Mouse (Mus musculus): ENCODE data around the gene Crkl. TPM values are rescaled to one million over a fixed set of nuclear protein-coding genes. Genes with fewer than 3 reads are reported as not detected.
"Not testable (repeated sequence)": the region's sequence is repeated elsewhere in the genome, so short reads cannot be mapped to it uniquely, and the experiment has no call there.

Crkl gene
- total and polyA plus RNA-seq, 2 experiments from 2014 or later: 29.6 to 45.2 TPM

DNA sequence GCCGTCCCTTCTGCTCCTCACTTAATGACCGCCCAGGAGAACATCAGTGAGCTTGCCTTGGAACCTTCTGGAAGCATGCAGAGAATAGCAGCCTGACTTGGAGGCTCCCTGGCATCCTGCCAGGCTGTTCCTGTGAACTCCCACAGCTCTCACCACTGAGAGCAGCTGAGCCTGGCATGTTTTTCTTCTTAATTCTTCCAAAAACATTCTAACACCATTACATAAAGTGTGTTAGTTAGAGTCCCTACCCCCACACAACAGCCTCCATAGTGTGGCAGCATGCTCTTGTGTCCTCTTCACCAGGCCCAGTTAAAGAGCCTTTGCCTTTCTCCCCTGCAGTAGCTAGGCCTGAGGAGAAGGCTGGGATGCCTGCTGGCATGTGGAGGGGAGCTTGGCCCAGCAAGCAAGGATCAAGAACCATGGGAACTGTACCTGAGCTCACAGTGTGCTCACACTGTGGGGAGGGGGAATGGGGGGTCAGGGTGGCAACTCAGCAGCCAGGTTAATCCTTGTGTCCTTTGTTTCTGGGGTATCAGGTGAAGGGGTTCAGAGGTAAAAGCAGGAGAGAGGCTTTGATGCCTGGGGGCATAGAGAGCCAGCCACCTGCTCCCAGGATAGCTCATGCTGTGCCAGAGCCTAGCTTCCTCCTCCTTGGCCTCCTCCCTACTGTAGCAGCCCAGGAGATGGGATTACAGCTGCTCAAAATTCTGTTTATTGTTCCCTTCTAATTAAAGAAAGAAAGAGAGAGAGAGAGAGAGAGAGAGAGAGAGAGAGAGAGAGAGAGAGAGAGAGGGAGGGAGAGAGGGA is 44.9 kb downstream of the Crkl start:
- Histone ChIP-seq H3K27ac (ENCODE audit: low read depth) (no peak overlapping the region), H3K36me3 (replicated peaks; ENCODE audit: control insufficient read depth, insufficient read depth, low read length) (no peaks in the 10 kb centered on the region), H3K4me2 (ENCODE audit: low read depth, low read length) (no peak overlapping the region), H3K9me3 (replicated peaks; ENCODE audit: control insufficient read depth, low read length) (no peaks in the 10 kb centered on the region), H3K4me1 (ENCODE audit: control insufficient read depth, insufficient read depth) (peaks cover 6% of the 10 kb centered on the region; the same call in 1 of the 2 replicates), H3K27me3 (ENCODE audit: control insufficient read depth, insufficient read depth, low read length) (no peaks in the 10 kb centered on the region), H3K4me3 (ENCODE audit: low read depth, low read length) (no peak overlapping the region), H3K9ac (replicated peaks; ENCODE audit: low read depth, low read length) (no peak overlapping the region)
- 17% methylated on average over 2 of the region's 2 CpGs for WGBS
- TF ChIP-seq EP300 (IDR thresholded peaks at IDR 0.05; ENCODE audit: low read depth) (no peak), CTCF (IDR thresholded peaks at IDR 0.05; ENCODE audit: low read depth) (no peak)
- ATAC-seq (ENCODE audit: insufficient read depth, low read depth) (peak; percentile 27; the same call in 1 of the 2 replicates), DNase-seq (ENCODE audit: low spot score) (peak; percentile 53)

DNA sequence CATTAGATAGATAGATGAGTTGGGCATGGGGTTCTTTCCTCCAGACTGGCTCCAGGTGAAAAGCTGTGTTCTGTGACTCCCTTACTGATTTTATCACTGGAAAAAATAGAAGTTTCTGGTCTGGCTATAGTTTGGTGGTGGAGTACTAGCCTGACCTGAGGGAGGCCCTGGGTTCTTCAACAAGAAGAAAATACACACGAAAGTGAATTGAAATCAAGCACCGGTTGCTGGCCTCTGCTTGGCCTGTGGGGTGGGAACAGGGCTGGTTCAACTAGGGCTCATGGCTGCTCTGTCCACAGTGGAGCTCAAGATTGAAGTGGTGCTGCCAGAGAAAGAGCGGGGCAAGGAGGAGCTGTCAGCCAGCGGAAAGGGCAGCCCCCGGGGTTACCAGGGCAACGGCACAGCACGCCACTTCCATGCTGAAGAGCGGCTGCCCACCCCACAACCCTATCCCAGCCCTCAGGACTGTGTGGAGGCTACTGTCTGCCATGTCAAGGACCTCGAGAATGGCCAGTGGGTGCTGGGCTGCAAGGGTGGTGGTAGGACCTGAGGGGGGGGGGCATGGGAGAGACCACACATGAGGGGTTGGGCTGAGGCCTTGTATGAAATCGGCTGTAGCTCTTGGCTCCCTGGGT is 47.6 kb downstream of the Crkl start:
- no peaks in the 10 kb centered on the region for H3K27me3 ChIP-seq (ENCODE audit: control insufficient read depth, insufficient read depth, low read length)
- no peak overlapping the region for H3K4me2 ChIP-seq (ENCODE audit: low read depth, low read length)
- no peak for ATAC-seq (ENCODE audit: insufficient read depth, low read depth)
- 42% methylated on average over 10 of the region's 10 CpGs for WGBS
- H3K4me1 ChIP-seq (ENCODE audit: control insufficient read depth, insufficient read depth): peaks cover 6% of the 10 kb centered on the region; the same call in 1 of the 2 replicates
- no peaks in the 10 kb centered on the region for H3K36me3 ChIP-seq (replicated peaks; ENCODE audit: control insufficient read depth, insufficient read depth, low read length)
- H3K4me3 ChIP-seq (ENCODE audit: low read depth, low read length): no peak overlapping the region
- TF ChIP-seq CTCF (IDR thresholded peaks at IDR 0.05; ENCODE audit: low read depth) (no peak), EP300 (IDR thresholded peaks at IDR 0.05; ENCODE audit: low read depth) (no peak)
- no peak for DNase-seq (ENCODE audit: low spot score)
- no peak overlapping the region for H3K9ac ChIP-seq (replicated peaks; ENCODE audit: low read depth, low read length)
- no peak overlapping the region for H3K27ac ChIP-seq (ENCODE audit: low read depth)
- H3K9me3 ChIP-seq (replicated peaks; ENCODE audit: control insufficient read depth, low read length): no peaks in the 10 kb centered on the region

DNA sequence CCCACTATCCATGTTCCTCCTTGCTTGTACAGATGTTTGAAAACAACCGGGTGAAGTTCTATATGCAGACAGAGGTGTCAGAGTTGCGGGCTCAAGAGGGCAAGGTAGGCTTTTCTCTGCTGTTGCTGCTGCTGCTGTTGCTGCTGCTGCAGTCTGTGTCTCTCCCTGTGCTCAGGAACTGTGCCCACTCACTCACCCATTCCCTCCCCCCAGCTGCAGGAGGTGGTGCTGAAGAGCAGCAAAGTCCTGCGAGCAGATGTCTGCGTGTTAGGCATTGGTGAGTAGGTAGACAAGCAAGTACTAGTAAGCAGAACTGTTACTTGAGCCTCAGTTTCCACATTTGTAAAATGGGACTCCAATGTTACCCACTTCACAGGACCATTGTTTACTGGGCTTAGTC is 50.9 kb downstream of the Crkl start:
- WGBS: 51% methylated on average over 4 of the region's 4 CpGs
- Histone ChIP-seq H3K9ac (replicated peaks; ENCODE audit: low read depth, low read length) (no peak overlapping the region), H3K36me3 (replicated peaks; ENCODE audit: control insufficient read depth, insufficient read depth, low read length) (no peaks in the 10 kb centered on the region), H3K27me3 (ENCODE audit: control insufficient read depth, insufficient read depth, low read length) (no peaks in the 10 kb centered on the region), H3K4me1 (ENCODE audit: control insufficient read depth, insufficient read depth) (no peaks in the 10 kb centered on the region), H3K4me2 (ENCODE audit: low read depth, low read length) (no peak overlapping the region), H3K4me3 (ENCODE audit: low read depth, low read length) (no peak overlapping the region), H3K9me3 (replicated peaks; ENCODE audit: control insufficient read depth, low read length) (no peaks in the 10 kb centered on the region), H3K27ac (ENCODE audit: low read depth) (no peak overlapping the region)
- TF ChIP-seq CTCF (IDR thresholded peaks at IDR 0.05; ENCODE audit: low read depth): no peak
- no peak for TF ChIP-seq EP300 (IDR thresholded peaks at IDR 0.05; ENCODE audit: low read depth)
- ATAC-seq (ENCODE audit: insufficient read depth, low read depth) (no peak), DNase-seq (ENCODE audit: low spot score) (no peak)

DNA sequence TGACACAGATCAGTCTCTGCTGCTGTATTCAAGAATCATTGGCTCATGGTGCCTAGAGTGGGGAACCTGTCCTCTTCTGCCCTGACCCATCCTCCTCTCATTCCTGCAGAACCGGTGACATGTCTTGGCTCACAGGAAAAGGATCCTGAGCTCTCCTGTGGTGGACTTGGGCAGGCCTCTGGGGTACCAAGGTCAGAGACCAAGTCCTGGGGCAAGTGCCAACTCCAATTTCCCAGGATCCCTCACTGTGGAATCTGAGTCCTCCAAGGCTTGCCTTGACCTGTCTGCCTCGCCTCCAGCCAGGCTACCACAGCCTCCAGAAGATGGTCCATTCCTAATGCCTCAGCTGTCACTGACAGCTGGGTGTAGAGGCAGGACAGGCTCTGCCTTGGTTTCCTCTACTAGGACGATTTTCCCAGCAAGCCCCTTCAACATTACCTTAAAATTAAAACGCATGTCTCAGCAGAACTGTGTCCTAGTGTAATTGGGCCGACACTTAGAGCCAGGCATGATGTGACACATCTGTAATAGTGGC is 55.3 kb downstream of the Crkl start:
- ATAC-seq (ENCODE audit: insufficient read depth, low read depth) (no peak), DNase-seq (ENCODE audit: low spot score) (no peak)
- H3K36me3 ChIP-seq (replicated peaks; ENCODE audit: control insufficient read depth, insufficient read depth, low read length): peaks cover 3% of the 10 kb centered on the region; the same call in 1 of the 2 replicates
- no peaks in the 10 kb centered on the region for H3K27me3 ChIP-seq (ENCODE audit: control insufficient read depth, insufficient read depth, low read length)
- no peak overlapping the region for H3K4me2 ChIP-seq (ENCODE audit: low read depth, low read length)
- H3K27ac ChIP-seq (ENCODE audit: low read depth): no peak overlapping the region
- 78% methylated on average over 5 of the region's 5 CpGs for WGBS
- H3K4me1 ChIP-seq (ENCODE audit: control insufficient read depth, insufficient read depth): peaks cover 10% of the 10 kb centered on the region
- no peaks in the 10 kb centered on the region for H3K9me3 ChIP-seq (replicated peaks; ENCODE audit: control insufficient read depth, low read length)
- H3K9ac ChIP-seq (replicated peaks; ENCODE audit: low read depth, low read length): no peak overlapping the region
- TF ChIP-seq CTCF (IDR thresholded peaks at IDR 0.05; ENCODE audit: low read depth) (no peak), EP300 (IDR thresholded peaks at IDR 0.05; ENCODE audit: low read depth) (no peak)
- no peak overlapping the region for H3K4me3 ChIP-seq (ENCODE audit: low read depth, low read length)

DNA sequence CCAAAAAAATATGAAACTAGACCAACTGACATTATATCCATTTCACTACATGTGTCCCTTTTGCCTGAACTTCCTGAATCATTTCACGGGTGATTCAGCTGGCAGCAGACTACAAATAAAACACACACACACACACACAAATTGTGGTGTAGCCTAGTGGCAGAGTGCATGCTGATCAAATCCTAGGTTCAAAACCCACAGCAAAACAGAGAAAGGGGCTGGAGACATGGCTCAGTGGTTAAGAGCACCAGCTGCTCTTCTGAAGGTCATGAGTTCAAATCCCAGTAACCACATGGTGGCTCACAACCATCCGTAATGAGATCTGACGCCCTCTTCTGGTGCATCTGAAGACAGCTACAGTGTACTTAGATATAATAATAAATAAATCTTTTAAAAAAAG is 56.2 kb downstream of the Crkl start:
- WGBS: 25% methylated on average over 3 of the region's 3 CpGs
- not testable (repeated sequence) for H3K9me3 ChIP-seq (replicated peaks; ENCODE audit: control insufficient read depth, low read length)
- peak overlapping the region; percentile 80 for H3K4me3 ChIP-seq (ENCODE audit: low read depth, low read length)

More for the DNA sequence above, 56.2 kb downstream of the Crkl start:
- peak overlapping the region; percentile 96 for H3K27ac ChIP-seq (ENCODE audit: low read depth)
- H3K36me3 ChIP-seq (replicated peaks; ENCODE audit: control insufficient read depth, insufficient read depth, low read length): peaks cover 13% of the 10 kb centered on the region
- DNase-seq (ENCODE audit: low spot score); H3K27me3 ChIP-seq (ENCODE audit: control insufficient read depth, insufficient read depth, low read length): not testable (repeated sequence)
- H3K9ac ChIP-seq (replicated peaks; ENCODE audit: low read depth, low read length): peak overlapping the region; percentile 80
- peaks cover 10% of the 10 kb centered on the region for H3K4me1 ChIP-seq (ENCODE audit: control insufficient read depth, insufficient read depth)
- ATAC-seq (ENCODE audit: insufficient read depth, low read depth): 0 out of 2 replicates have a peak, but pooled peaks have one; percentile 8
- H3K4me2 ChIP-seq (ENCODE audit: low read depth, low read length): peak overlapping the region; percentile 72

Data from heart, postnatal 0 days (tissue).